Mouse (Mus musculus) cortical plate, adult 2 months (tissue): ENCODE results near the gene Rad51b.

Experiments used
- CTCF ChIP-seq: fragments of 200-500 bp; IDR thresholded peaks from 2 replicates; pipeline ENCODE4 v1.5.1; 2011; ENCODE audit warnings: mild to moderate bottlenecking, control low read depth, low read length; ENCODE audit not compliant: insufficient read depth; ENCODE audit errors: extremely low read depth
- POLR2A ChIP-seq: fragments of 200-500 bp; IDR thresholded peaks from 2 replicates; pipeline ENCODE4 v1.6.1; 2011; ENCODE audit warnings: mild to moderate bottlenecking, low read length, control low read depth; ENCODE audit not compliant: insufficient read depth; ENCODE audit errors: extremely low read depth

GRCm38 (mm10) chr12:79305131-79305530 lies 8.0 kb downstream of the Rad51b start:
- no peak for TF ChIP-seq POLR2A
- no peak for TF ChIP-seq CTCF
